Mouse (Mus musculus) small intestine, adult 2 months (tissue): ENCODE results near the gene Olfr478.

ENCODE experiments used
- CTCF ChIP-seq: fragments of 200-500 bp; IDR thresholded peaks from 2 replicates; pipeline ENCODE4 v1.5.1; 2012; ENCODE audit warnings: low read depth, mild to moderate bottlenecking, control low read depth, inconsistent platforms, low read length, moderate library complexity, mixed read lengths; ENCODE audit not compliant: insufficient replicate concordance, insufficient read length; ENCODE audit errors: extremely low read depth
- POLR2A ChIP-seq: fragments of 200-500 bp; IDR thresholded peaks from 2 replicates; pipeline ENCODE4 v1.6.1; 2012; ENCODE audit warnings: low read depth, mild to moderate bottlenecking, control low read depth, inconsistent platforms, low read length, moderate library complexity

DNA sequence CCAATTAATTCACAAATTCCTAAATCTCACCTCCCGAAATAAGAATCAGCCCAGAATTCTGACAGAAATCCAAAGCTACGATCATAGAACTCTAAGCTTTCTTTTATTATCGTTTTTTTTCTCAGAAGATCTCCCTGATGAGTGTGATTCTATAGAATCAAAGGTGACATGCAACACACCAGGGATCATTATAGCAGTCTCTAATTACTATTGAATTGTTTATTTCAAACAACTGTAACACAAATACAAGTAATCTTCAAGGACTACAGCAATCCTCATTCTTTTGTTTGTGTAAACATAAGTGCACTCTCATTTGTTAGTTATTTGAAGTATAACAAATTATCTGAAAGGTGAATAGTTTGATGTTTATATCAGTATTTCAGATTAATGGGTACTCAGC lies at the start of gene Olfr478:
- TF ChIP-seq CTCF (no peak), POLR2A (no peak)
